Mouse (Mus musculus): ENCODE results near the gene Snhg11. TPM values are rescaled to one million over a fixed set of nuclear protein-coding genes. Genes with fewer than 3 reads are reported as not detected.

Snhg11 gene
- 39.6 and 42.3 TPM in 2 replicates for polyA plus RNA-seq (2014; fragmentation: Nextera tagmentation; extraction: Ambion mirVana)

- Histone ChIP-seq H3K4me3 (ENCODE audit: low read depth, low read length) (peak within 1 kb of the TSS; percentile 29), H3K36me3 (ENCODE audit: control insufficient read depth, insufficient read depth, low read length) (no peaks in the 10 kb centered on the region), H3K9me3 (ENCODE audit: control insufficient read depth, low read length) (no peaks in the 10 kb centered on the region), H3K4me1 (ENCODE audit: control insufficient read depth, insufficient read depth, low read length) (no peaks in the 10 kb centered on the region), H3K4me2 (ENCODE audit: low read depth) (peak within 1 kb of the TSS; percentile 68), H3K9ac (ENCODE audit: low read length) (peak within 1 kb of the TSS; percentile 47), H3K27me3 (ENCODE audit: control insufficient read depth, insufficient read depth, low read length) (0 out of 2 replicates have a peak, but pooled peaks cover 2% of the 10 kb centered on the region), H3K27ac (ENCODE audit: low read depth, low read length) (no peak within 1 kb of the TSS)
- 1% methylated on average over 36 of the region's 36 CpGs for WGBS
- DNase-seq (ENCODE audit: low spot score) = peak; percentile 88
- ATAC-seq (ENCODE audit: insufficient read depth, low FRiP score, low TSS enrichment) = peak; percentile 57
Measured at GRCm38 (mm10) chr2:158375443-158376122, at the start of gene Snhg11. TSS of gene Snhg11 (plus strand) at chr2:158375638.

GRCm38 (mm10) chr2:158334356-158334755 is 41.1 kb upstream of the Snhg11 start:
- 89% methylated on average over 13 of the region's 13 CpGs for WGBS
- Histone ChIP-seq H3K9ac (ENCODE audit: low read length) (no peak overlapping the region), H3K9me3 (ENCODE audit: control insufficient read depth, low read length) (no peaks in the 10 kb centered on the region), H3K36me3 (ENCODE audit: control insufficient read depth, insufficient read depth, low read length) (no peaks in the 10 kb centered on the region), H3K4me2 (ENCODE audit: low read depth) (no peak overlapping the region), H3K27me3 (ENCODE audit: control insufficient read depth, insufficient read depth, low read length) (no peaks in the 10 kb centered on the region), H3K27ac (ENCODE audit: low read depth, low read length) (no peak overlapping the region), H3K4me3 (ENCODE audit: low read depth, low read length) (no peak overlapping the region), H3K4me1 (ENCODE audit: control insufficient read depth, insufficient read depth, low read length) (no peaks in the 10 kb centered on the region)
- ATAC-seq (ENCODE audit: insufficient read depth, low FRiP score, low TSS enrichment) (no peak), DNase-seq (ENCODE audit: low spot score) (no peak)

- H3K27ac ChIP-seq (ENCODE audit: low read depth, low read length) = no peak overlapping the region
- no peaks in the 10 kb centered on the region for H3K27me3 ChIP-seq (ENCODE audit: control insufficient read depth, insufficient read depth, low read length)
- 50% methylated on average over 10 of the region's 10 CpGs for WGBS
- no peak overlapping the region for H3K9ac ChIP-seq (ENCODE audit: low read length)
- H3K4me2 ChIP-seq (ENCODE audit: low read depth) = no peak overlapping the region
- no peaks in the 10 kb centered on the region for H3K9me3 ChIP-seq (ENCODE audit: control insufficient read depth, low read length)
- no peaks in the 10 kb centered on the region for H3K4me1 ChIP-seq (ENCODE audit: control insufficient read depth, insufficient read depth, low read length)
- no peak overlapping the region for H3K4me3 ChIP-seq (ENCODE audit: low read depth, low read length)
- ATAC-seq (ENCODE audit: insufficient read depth, low FRiP score, low TSS enrichment) (no peak), DNase-seq (ENCODE audit: low spot score) (no peak)
- H3K36me3 ChIP-seq (ENCODE audit: control insufficient read depth, insufficient read depth, low read length) = no peaks in the 10 kb centered on the region
Measured at GRCm38 (mm10) chr2:158337698-158338097, 37.7 kb upstream of the Snhg11 start.

GRCm38 (mm10) chr2:158339948-158340564 is 35.4 kb upstream of the Snhg11 start:
- Histone ChIP-seq H3K9me3 (ENCODE audit: control insufficient read depth, low read length) (no peaks in the 10 kb centered on the region), H3K27me3 (ENCODE audit: control insufficient read depth, insufficient read depth, low read length) (no peaks in the 10 kb centered on the region), H3K9ac (ENCODE audit: low read length) (no peak overlapping the region), H3K4me3 (ENCODE audit: low read depth, low read length) (no peak overlapping the region), H3K36me3 (ENCODE audit: control insufficient read depth, insufficient read depth, low read length) (no peaks in the 10 kb centered on the region), H3K27ac (ENCODE audit: low read depth, low read length) (no peak overlapping the region), H3K4me2 (ENCODE audit: low read depth) (no peak overlapping the region), H3K4me1 (ENCODE audit: control insufficient read depth, insufficient read depth, low read length) (peaks cover 4% of the 10 kb centered on the region; the same call in 1 of the 2 replicates)
- 42% methylated on average over 11 of the region's 11 CpGs for WGBS
- no peak for ATAC-seq (ENCODE audit: insufficient read depth, low FRiP score, low TSS enrichment)
- peak; percentile 76 for DNase-seq (ENCODE audit: low spot score)

- Histone ChIP-seq H3K36me3 (ENCODE audit: control insufficient read depth, insufficient read depth, low read length) (no peaks in the 10 kb centered on the region), H3K4me2 (ENCODE audit: low read depth) (no peak overlapping the region), H3K9me3 (ENCODE audit: control insufficient read depth, low read length) (no peaks in the 10 kb centered on the region), H3K27ac (ENCODE audit: low read depth, low read length) (no peak overlapping the region), H3K4me3 (ENCODE audit: low read depth, low read length) (no peak overlapping the region), H3K27me3 (ENCODE audit: control insufficient read depth, insufficient read depth, low read length) (no peaks in the 10 kb centered on the region), H3K4me1 (ENCODE audit: control insufficient read depth, insufficient read depth, low read length) (peaks cover 4% of the 10 kb centered on the region; the same call in 1 of the 2 replicates), H3K9ac (ENCODE audit: low read length) (no peak overlapping the region)
- no peak for DNase-seq (ENCODE audit: low spot score)
- ATAC-seq (ENCODE audit: insufficient read depth, low FRiP score, low TSS enrichment) = no peak
- 75% methylated on average over 2 of the region's 2 CpGs for WGBS
Measured at GRCm38 (mm10) chr2:158341324-158341723, 34.1 kb upstream of the Snhg11 start.

GRCm38 (mm10) chr2:158343495-158343894 is 31.9 kb upstream of the Snhg11 start:
- Histone ChIP-seq H3K27ac (ENCODE audit: low read depth, low read length) (0 out of 2 replicates have a peak overlapping the region, but pooled peaks have one; percentile 50), H3K27me3 (ENCODE audit: control insufficient read depth, insufficient read depth, low read length) (no peaks in the 10 kb centered on the region), H3K36me3 (ENCODE audit: control insufficient read depth, insufficient read depth, low read length) (no peaks in the 10 kb centered on the region), H3K9me3 (ENCODE audit: control insufficient read depth, low read length) (no peaks in the 10 kb centered on the region), H3K9ac (ENCODE audit: low read length) (no peak overlapping the region), H3K4me2 (ENCODE audit: low read depth) (no peak overlapping the region), H3K4me1 (ENCODE audit: control insufficient read depth, insufficient read depth, low read length) (peaks cover 4% of the 10 kb centered on the region; the same call in 1 of the 2 replicates), H3K4me3 (ENCODE audit: low read depth, low read length) (no peak overlapping the region)
- DNase-seq (ENCODE audit: low spot score) (peak; percentile 67), ATAC-seq (ENCODE audit: insufficient read depth, low FRiP score, low TSS enrichment) (peak; percentile 50)
- WGBS = 42% methylated on average over 5 of the region's 5 CpGs

- DNase-seq (ENCODE audit: low spot score) = no peak
- H3K9me3 ChIP-seq (ENCODE audit: control insufficient read depth, low read length) = no peaks in the 10 kb centered on the region
- H3K4me2 ChIP-seq (ENCODE audit: low read depth) = no peak overlapping the region
- ATAC-seq (ENCODE audit: insufficient read depth, low FRiP score, low TSS enrichment) = no peak
- no peaks in the 10 kb centered on the region for H3K27me3 ChIP-seq (ENCODE audit: control insufficient read depth, insufficient read depth, low read length)
- no peak overlapping the region for H3K27ac ChIP-seq (ENCODE audit: low read depth, low read length)
- peaks cover 4% of the 10 kb centered on the region; the same call in 1 of the 2 replicates for H3K4me1 ChIP-seq (ENCODE audit: control insufficient read depth, insufficient read depth, low read length)
- H3K4me3 ChIP-seq (ENCODE audit: low read depth, low read length) = no peak overlapping the region
- H3K36me3 ChIP-seq (ENCODE audit: control insufficient read depth, insufficient read depth, low read length) = no peaks in the 10 kb centered on the region
- 79% methylated on average over 6 of the region's 6 CpGs for WGBS
- H3K9ac ChIP-seq (ENCODE audit: low read length) = no peak overlapping the region
Measured at GRCm38 (mm10) chr2:158346467-158346866, 29.0 kb upstream of the Snhg11 start.

GRCm38 (mm10) chr2:158347868-158348267 is 27.6 kb upstream of the Snhg11 start:
- Histone ChIP-seq H3K27ac (ENCODE audit: low read depth, low read length) (no peak overlapping the region), H3K27me3 (ENCODE audit: control insufficient read depth, insufficient read depth, low read length) (no peaks in the 10 kb centered on the region), H3K4me2 (ENCODE audit: low read depth) (no peak overlapping the region), H3K9me3 (ENCODE audit: control insufficient read depth, low read length) (no peaks in the 10 kb centered on the region), H3K36me3 (ENCODE audit: control insufficient read depth, insufficient read depth, low read length) (no peaks in the 10 kb centered on the region), H3K4me1 (ENCODE audit: control insufficient read depth, insufficient read depth, low read length) (peaks cover 4% of the 10 kb centered on the region; the same call in 1 of the 2 replicates), H3K9ac (ENCODE audit: low read length) (no peak overlapping the region), H3K4me3 (ENCODE audit: low read depth, low read length) (no peak overlapping the region)
- ATAC-seq (ENCODE audit: insufficient read depth, low FRiP score, low TSS enrichment) (no peak), DNase-seq (ENCODE audit: low spot score) (peak; percentile 80)
- 5% methylated on average over 6 of the region's 6 CpGs for WGBS

Measured in neural tube, embryonic 11.5 days (tissue).